Mouse (Mus musculus): ENCODE measurements around the gene Atp2b1. TPM values are rescaled to one million over a fixed set of nuclear protein-coding genes. Genes with fewer than 3 reads are reported as not detected.

The Atp2b1 gene
- polyA plus RNA-seq, 1 experiment: 4.1 TPM

- no peak for TF ChIP-seq POLR2A (IDR thresholded peaks at IDR 0.05; ENCODE audit: control insufficient read depth, low read depth, low read length)
- TF ChIP-seq CTCF (IDR thresholded peaks at IDR 0.05; ENCODE audit: control insufficient read depth, insufficient read depth, insufficient replicate concordance, low read depth, low read length): no peak
- no peaks in the 10 kb centered on the region for H3K27me3 ChIP-seq (ENCODE audit: control insufficient read depth, insufficient read depth, low read length)
- no peak overlapping the region for H3K27ac ChIP-seq (ENCODE audit: control insufficient read depth, insufficient read depth, low read depth, low read length)
- H3K4me3 ChIP-seq (ENCODE audit: control insufficient read depth, low read depth, low read length): peak overlapping the region; percentile 30
- peaks cover 3% of the 10 kb centered on the region for H3K4me1 ChIP-seq (ENCODE audit: control insufficient read depth, insufficient read depth, low read length)
- no peaks in the 10 kb centered on the region for H3K36me3 ChIP-seq (ENCODE audit: control insufficient read depth, insufficient read depth, low read length)
Observed at GRCm38 (mm10) chr10:98916011-98916780, 2.0 kb downstream of the Atp2b1 start.

- Histone ChIP-seq H3K4me1 (ENCODE audit: control insufficient read depth, insufficient read depth, low read length) (peaks cover 3% of the 10 kb centered on the region), H3K27ac (ENCODE audit: control insufficient read depth, insufficient read depth, low read depth, low read length) (no peak overlapping the region), H3K36me3 (ENCODE audit: control insufficient read depth, insufficient read depth, low read length) (no peaks in the 10 kb centered on the region), H3K27me3 (ENCODE audit: control insufficient read depth, insufficient read depth, low read length) (no peaks in the 10 kb centered on the region), H3K4me3 (ENCODE audit: control insufficient read depth, low read depth, low read length) (no peak overlapping the region)
- TF ChIP-seq POLR2A (IDR thresholded peaks at IDR 0.05; ENCODE audit: control insufficient read depth, low read depth, low read length) (no peak), CTCF (IDR thresholded peaks at IDR 0.05; ENCODE audit: control insufficient read depth, insufficient read depth, insufficient replicate concordance, low read depth, low read length) (no peak)
Observed at GRCm38 (mm10) chr10:98916781-98917340, 2.7 kb downstream of the Atp2b1 start.

- H3K27ac ChIP-seq (ENCODE audit: control insufficient read depth, insufficient read depth, low read depth, low read length): no peak overlapping the region
- H3K36me3 ChIP-seq (ENCODE audit: control insufficient read depth, insufficient read depth, low read length): no peaks in the 10 kb centered on the region
- H3K27me3 ChIP-seq (ENCODE audit: control insufficient read depth, insufficient read depth, low read length): no peaks in the 10 kb centered on the region
- 0 out of 2 replicates have a peak, but pooled peaks cover under 1% of the 10 kb centered on the region for H3K4me1 ChIP-seq (ENCODE audit: control insufficient read depth, insufficient read depth, low read length)
- H3K4me3 ChIP-seq (ENCODE audit: control insufficient read depth, low read depth, low read length): no peak overlapping the region
- no peak for TF ChIP-seq POLR2A (IDR thresholded peaks at IDR 0.05; ENCODE audit: control insufficient read depth, low read depth, low read length)
- TF ChIP-seq CTCF (IDR thresholded peaks at IDR 0.05; ENCODE audit: control insufficient read depth, insufficient read depth, insufficient replicate concordance, low read depth, low read length): no peak
Observed at GRCm38 (mm10) chr10:98925081-98925480, 10.9 kb downstream of the Atp2b1 start.

- Histone ChIP-seq H3K4me3 (ENCODE audit: control insufficient read depth, low read depth, low read length) (no peak overlapping the region), H3K27me3 (ENCODE audit: control insufficient read depth, insufficient read depth, low read length) (no peaks in the 10 kb centered on the region), H3K4me1 (ENCODE audit: control insufficient read depth, insufficient read depth, low read length) (0 out of 2 replicates have a peak, but pooled peaks cover 2% of the 10 kb centered on the region), H3K36me3 (ENCODE audit: control insufficient read depth, insufficient read depth, low read length) (no peaks in the 10 kb centered on the region), H3K27ac (ENCODE audit: control insufficient read depth, insufficient read depth, low read depth, low read length) (no peak overlapping the region)
- TF ChIP-seq CTCF (IDR thresholded peaks at IDR 0.05; ENCODE audit: control insufficient read depth, insufficient read depth, insufficient replicate concordance, low read depth, low read length) (no peak), POLR2A (IDR thresholded peaks at IDR 0.05; ENCODE audit: control insufficient read depth, low read depth, low read length) (no peak)
Observed at GRCm38 (mm10) chr10:98926991-98927390, 12.8 kb downstream of the Atp2b1 start.

- Histone ChIP-seq H3K27me3 (ENCODE audit: control insufficient read depth, insufficient read depth, low read length) (no peaks in the 10 kb centered on the region), H3K27ac (ENCODE audit: control insufficient read depth, insufficient read depth, low read depth, low read length) (no peak overlapping the region), H3K36me3 (ENCODE audit: control insufficient read depth, insufficient read depth, low read length) (no peaks in the 10 kb centered on the region), H3K4me1 (ENCODE audit: control insufficient read depth, insufficient read depth, low read length) (0 out of 2 replicates have a peak, but pooled peaks cover 2% of the 10 kb centered on the region), H3K4me3 (ENCODE audit: control insufficient read depth, low read depth, low read length) (no peak overlapping the region)
- TF ChIP-seq CTCF (IDR thresholded peaks at IDR 0.05; ENCODE audit: control insufficient read depth, insufficient read depth, insufficient replicate concordance, low read depth, low read length): no peak
- TF ChIP-seq POLR2A (IDR thresholded peaks at IDR 0.05; ENCODE audit: control insufficient read depth, low read depth, low read length): no peak
Observed at GRCm38 (mm10) chr10:98929444-98929843, 15.2 kb downstream of the Atp2b1 start.

- Histone ChIP-seq H3K4me3 (ENCODE audit: control insufficient read depth, low read depth, low read length) (no peak overlapping the region), H3K27ac (ENCODE audit: control insufficient read depth, insufficient read depth, low read depth, low read length) (no peak overlapping the region), H3K27me3 (ENCODE audit: control insufficient read depth, insufficient read depth, low read length) (no peaks in the 10 kb centered on the region), H3K36me3 (ENCODE audit: control insufficient read depth, insufficient read depth, low read length) (no peaks in the 10 kb centered on the region), H3K4me1 (ENCODE audit: control insufficient read depth, insufficient read depth, low read length) (0 out of 2 replicates have a peak, but pooled peaks cover 2% of the 10 kb centered on the region)
- TF ChIP-seq POLR2A (IDR thresholded peaks at IDR 0.05; ENCODE audit: control insufficient read depth, low read depth, low read length): no peak
- TF ChIP-seq CTCF (IDR thresholded peaks at IDR 0.05; ENCODE audit: control insufficient read depth, insufficient read depth, insufficient replicate concordance, low read depth, low read length): no peak
Observed at GRCm38 (mm10) chr10:98930143-98930542, 15.9 kb downstream of the Atp2b1 start.

- Histone ChIP-seq H3K36me3 (ENCODE audit: control insufficient read depth, insufficient read depth, low read length) (no peaks in the 10 kb centered on the region), H3K4me1 (ENCODE audit: control insufficient read depth, insufficient read depth, low read length) (no peaks in the 10 kb centered on the region), H3K4me3 (ENCODE audit: control insufficient read depth, low read depth, low read length) (no peak overlapping the region), H3K27ac (ENCODE audit: control insufficient read depth, insufficient read depth, low read depth, low read length) (no peak overlapping the region), H3K27me3 (ENCODE audit: control insufficient read depth, insufficient read depth, low read length) (no peaks in the 10 kb centered on the region)
- TF ChIP-seq CTCF (IDR thresholded peaks at IDR 0.05; ENCODE audit: control insufficient read depth, insufficient read depth, insufficient replicate concordance, low read depth, low read length) (no peak), POLR2A (IDR thresholded peaks at IDR 0.05; ENCODE audit: control insufficient read depth, low read depth, low read length) (no peak)
Observed at GRCm38 (mm10) chr10:98940137-98940536, 25.9 kb downstream of the Atp2b1 start.

Data from testis, adult 2 months (tissue).